Mouse (Mus musculus): ENCODE measurements at regions not wholly inside any gene's neighbourhood (a gene's known extent, or its start where the extent isn't known, plus 50 kb on each side); places are given as distances from the start of the nearest gene placed in this dataset.

GRCm38 (mm10) chr16:77419116-77419735 is 182.7 kb downstream of the Gm11146 start:
- H3K9ac ChIP-seq, result no peak overlapping the region
- no peaks in the 10 kb centered on the region for H3K9me3 ChIP-seq (replicated peaks)
- no peak for ATAC-seq (ENCODE audit: insufficient number of reproducible peaks, low FRiP score)
- no peaks in the 10 kb centered on the region for H3K36me3 ChIP-seq
- peaks cover 12% of the 10 kb centered on the region; the same call in 1 of the 2 replicates for H3K4me1 ChIP-seq (replicated peaks)
- no peak overlapping the region for H3K27ac ChIP-seq (ENCODE audit: poor library complexity, severe bottlenecking)
- 52% methylated on average over 4 of the region's 4 CpGs for WGBS
- H3K27me3 ChIP-seq (replicated peaks), result no peaks in the 10 kb centered on the region
- no peak overlapping the region for H3K4me3 ChIP-seq
- no peak overlapping the region for H3K4me2 ChIP-seq

GRCm38 (mm10) chr16:77418486-77418885 is 183.4 kb downstream of the Gm11146 start:
- H3K4me2 ChIP-seq, result no peak overlapping the region
- H3K36me3 ChIP-seq, result no peaks in the 10 kb centered on the region
- no peak overlapping the region for H3K4me3 ChIP-seq
- ATAC-seq (ENCODE audit: insufficient number of reproducible peaks, low FRiP score), result no peak
- no peak overlapping the region for H3K27ac ChIP-seq (ENCODE audit: poor library complexity, severe bottlenecking)
- no peak overlapping the region for H3K9ac ChIP-seq
- H3K9me3 ChIP-seq (replicated peaks), result no peaks in the 10 kb centered on the region
- 86% methylated on average over 1 of the region's 1 CpGs for WGBS
- no peaks in the 10 kb centered on the region for H3K27me3 ChIP-seq (replicated peaks)
- H3K4me1 ChIP-seq (replicated peaks), result peaks cover 12% of the 10 kb centered on the region; the same call in 1 of the 2 replicates

GRCm38 (mm10) chr16:77417791-77418190 is 184.1 kb downstream of the Gm11146 start:
- Histone ChIP-seq H3K27me3 (replicated peaks) (no peaks in the 10 kb centered on the region), H3K4me2 (peak overlapping the region; percentile 57), H3K27ac (ENCODE audit: poor library complexity, severe bottlenecking) (peak overlapping the region; percentile 70; the same call in 1 of the 2 replicates), H3K4me3 (0 out of 2 replicates have a peak overlapping the region, but pooled peaks have one; percentile 12), H3K9me3 (replicated peaks) (no peaks in the 10 kb centered on the region), H3K9ac (no peak overlapping the region), H3K4me1 (replicated peaks) (peaks cover 10% of the 10 kb centered on the region; the same call in 1 of the 2 replicates), H3K36me3 (no peaks in the 10 kb centered on the region)
- no peak for ATAC-seq (ENCODE audit: insufficient number of reproducible peaks, low FRiP score)
- WGBS, result 7% methylated on average over 3 of the region's 3 CpGs

GRCm38 (mm10) chr16:77414562-77414961 is 187.3 kb downstream of the Gm11146 start:
- Histone ChIP-seq H3K36me3 (no peaks in the 10 kb centered on the region), H3K9ac (no peak overlapping the region), H3K27ac (ENCODE audit: poor library complexity, severe bottlenecking) (no peak overlapping the region), H3K9me3 (replicated peaks) (no peaks in the 10 kb centered on the region), H3K27me3 (replicated peaks) (no peaks in the 10 kb centered on the region), H3K4me3 (no peak overlapping the region), H3K4me1 (replicated peaks) (peaks cover 4% of the 10 kb centered on the region; the same call in 1 of the 2 replicates), H3K4me2 (no peak overlapping the region)
- no peak for ATAC-seq (ENCODE audit: insufficient number of reproducible peaks, low FRiP score)
- 30% methylated on average over 1 of the region's 1 CpGs for WGBS

GRCm38 (mm10) chr16:77409168-77409567 is 192.7 kb downstream of the Gm11146 start:
- no peaks in the 10 kb centered on the region for H3K27me3 ChIP-seq (replicated peaks)
- 0 out of 2 replicates have a peak, but pooled peaks cover 5% of the 10 kb centered on the region for H3K4me1 ChIP-seq (replicated peaks)
- H3K36me3 ChIP-seq, result no peaks in the 10 kb centered on the region
- H3K9me3 ChIP-seq (replicated peaks), result no peaks in the 10 kb centered on the region
- no peak overlapping the region for H3K4me3 ChIP-seq
- 87% methylated on average over 7 of the region's 7 CpGs for WGBS
- no peak overlapping the region for H3K27ac ChIP-seq (ENCODE audit: poor library complexity, severe bottlenecking)
- no peak overlapping the region for H3K4me2 ChIP-seq
- H3K9ac ChIP-seq, result no peak overlapping the region
- no peak for ATAC-seq (ENCODE audit: insufficient number of reproducible peaks, low FRiP score)

- Histone ChIP-seq H3K27me3 (replicated peaks) (no peaks in the 10 kb centered on the region), H3K4me3 (no peak overlapping the region), H3K4me2 (no peak overlapping the region), H3K36me3 (no peaks in the 10 kb centered on the region), H3K9me3 (replicated peaks) (no peaks in the 10 kb centered on the region), H3K4me1 (replicated peaks) (0 out of 2 replicates have a peak, but pooled peaks cover 7% of the 10 kb centered on the region), H3K9ac (no peak overlapping the region), H3K27ac (ENCODE audit: poor library complexity, severe bottlenecking) (no peak overlapping the region)
- 79% methylated on average over 5 of the region's 5 CpGs for WGBS
- ATAC-seq (ENCODE audit: insufficient number of reproducible peaks, low FRiP score), result no peak
These were observed 194.9 kb downstream of the Gm11146 start for GRCm38 (mm10) chr16:77406999-77407398.

- 63% methylated on average over 6 of the region's 6 CpGs for WGBS
- Histone ChIP-seq H3K4me3 (no peak overlapping the region), H3K9ac (no peak overlapping the region), H3K4me1 (replicated peaks) (peaks cover 12% of the 10 kb centered on the region), H3K4me2 (no peak overlapping the region), H3K27ac (ENCODE audit: poor library complexity, severe bottlenecking) (no peak overlapping the region), H3K36me3 (no peaks in the 10 kb centered on the region), H3K27me3 (replicated peaks) (no peaks in the 10 kb centered on the region), H3K9me3 (replicated peaks) (no peaks in the 10 kb centered on the region)
- ATAC-seq (ENCODE audit: insufficient number of reproducible peaks, low FRiP score), result no peak
These were observed 196.0 kb downstream of the Gm11146 start for GRCm38 (mm10) chr16:77405859-77406258.

GRCm38 (mm10) chr16:77405181-77405818 is 196.6 kb downstream of the Gm11146 start:
- peaks cover 16% of the 10 kb centered on the region for H3K4me1 ChIP-seq (replicated peaks)
- ATAC-seq (ENCODE audit: insufficient number of reproducible peaks, low FRiP score), result no peak
- H3K9me3 ChIP-seq (replicated peaks), result no peaks in the 10 kb centered on the region
- H3K27ac ChIP-seq (ENCODE audit: poor library complexity, severe bottlenecking), result no peak overlapping the region
- no peak overlapping the region for H3K4me2 ChIP-seq
- H3K9ac ChIP-seq, result no peak overlapping the region
- H3K36me3 ChIP-seq, result no peaks in the 10 kb centered on the region
- 70% methylated on average over 8 of the region's 8 CpGs for WGBS
- H3K4me3 ChIP-seq, result no peak overlapping the region
- H3K27me3 ChIP-seq (replicated peaks), result no peaks in the 10 kb centered on the region

GRCm38 (mm10) chr16:77402711-77403280 is 199.1 kb downstream of the Gm11146 start:
- WGBS, result 90% methylated on average over 7 of the region's 7 CpGs
- Histone ChIP-seq H3K4me1 (replicated peaks) (peaks cover 22% of the 10 kb centered on the region), H3K36me3 (no peaks in the 10 kb centered on the region), H3K27ac (ENCODE audit: poor library complexity, severe bottlenecking) (no peak overlapping the region), H3K4me2 (no peak overlapping the region), H3K9ac (no peak overlapping the region), H3K4me3 (no peak overlapping the region), H3K27me3 (replicated peaks) (no peaks in the 10 kb centered on the region), H3K9me3 (replicated peaks) (no peaks in the 10 kb centered on the region)
- ATAC-seq (ENCODE audit: insufficient number of reproducible peaks, low FRiP score), result no peak

- 61% methylated on average over 4 of the region's 4 CpGs for WGBS
- Histone ChIP-seq H3K4me1 (replicated peaks) (peaks cover 22% of the 10 kb centered on the region), H3K9ac (peak overlapping the region; percentile 66), H3K9me3 (replicated peaks) (no peaks in the 10 kb centered on the region), H3K27ac (ENCODE audit: poor library complexity, severe bottlenecking) (peak overlapping the region; percentile 70; the same call in 1 of the 2 replicates), H3K27me3 (replicated peaks) (no peaks in the 10 kb centered on the region), H3K4me3 (no peak overlapping the region), H3K4me2 (peak overlapping the region; percentile 68), H3K36me3 (0 out of 2 replicates have a peak, but pooled peaks cover 2% of the 10 kb centered on the region)
- ATAC-seq (ENCODE audit: insufficient number of reproducible peaks, low FRiP score), result no peak
These were observed 200.5 kb downstream of the Gm11146 start for GRCm38 (mm10) chr16:77401185-77401943.

Measured in heart, embryonic 12.5 days (tissue).